27 mouse cellular contexts compared by ENCODE assay signal in the genomic region with DNA sequence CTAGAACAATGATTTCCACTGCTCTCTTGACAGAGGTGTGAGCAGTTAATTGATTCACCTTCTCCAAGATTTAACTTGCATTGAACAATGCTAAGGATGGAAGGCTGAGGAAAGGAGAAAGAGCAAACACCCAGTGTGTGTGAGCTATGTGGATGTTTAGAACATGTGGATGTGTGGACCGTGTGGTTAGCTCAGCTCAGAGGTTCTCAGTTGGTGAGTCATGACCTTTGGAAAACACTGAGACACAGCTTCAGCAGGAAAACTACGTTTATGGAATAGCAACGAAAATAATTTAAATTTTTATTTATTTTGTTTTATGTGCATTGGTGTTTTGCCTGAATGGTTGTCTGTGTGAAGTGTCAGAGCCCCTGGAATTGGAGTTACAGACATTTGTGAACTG.
"Had no signal": no experiment of that assay in that cellular context is flagged by ENCODE, and none has a peak within 500 bp of the region (broad histone marks: within the 10 kb centered on the region; RNA-seq: fewer than 3 reads in every experiment).

No protein-coding gene starts in this region.

- DNase-seq: gastrocnemius, postnatal 14 days; gastrocnemius, postnatal 36 days; heart, adult 2 months; heart, postnatal 14 days; heart, postnatal 36 days; kidney, adult 11 months; kidney, adult 2 months; kidney, adult 9 months; kidney, postnatal 14 days; kidney, postnatal 36 days; layer of hippocampus, adult 9-11 months; liver; liver, embryonic 13.5 days had no signal

- H3K27me3 ChIP-seq: heart, embryonic 13.5 days; heart, embryonic 15.5 days; hindbrain, embryonic 12.5 days; kidney, embryonic 15.5 days; limb, embryonic 12.5 days; liver, embryonic 13.5 days; liver, embryonic 15.5 days had no signal

- H3K27ac ChIP-seq: heart, adult 2 months; heart, embryonic 13.5 days; heart, embryonic 15.5 days; hindbrain, embryonic 12.5 days; hindbrain, embryonic 14.5 days; hindbrain, postnatal 0 days; kidney, embryonic 15.5 days; kidney, postnatal 0 days; left cerebral cortex, adult 2 months; limb, embryonic 10.5 days; limb, embryonic 12.5 days; liver, embryonic 13.5 days; liver, embryonic 15.5 days had no signal

- H3K4me3 ChIP-seq: heart, adult 2 months; heart, embryonic 13.5 days; heart, embryonic 15.5 days; hindbrain, embryonic 12.5 days; kidney, embryonic 15.5 days; left cerebral cortex, adult 2 months; limb, embryonic 10.5 days; limb, embryonic 12.5 days; liver, embryonic 13.5 days; liver, embryonic 15.5 days had no signal

- H3K36me3 ChIP-seq: heart, embryonic 15.5 days; hindbrain, embryonic 12.5 days; kidney, embryonic 15.5 days; liver, embryonic 13.5 days had no signal

- H3K4me2 ChIP-seq: heart, embryonic 11.5 days; heart, embryonic 13.5 days; heart, embryonic 15.5 days; hindbrain, embryonic 12.5 days; hindbrain, embryonic 14.5 days; kidney, embryonic 15.5 days; limb, embryonic 12.5 days; liver, embryonic 11.5 days; liver, embryonic 13.5 days; liver, embryonic 15.5 days had no signal

- H3K9ac ChIP-seq: heart, embryonic 13.5 days; heart, embryonic 15.5 days; hindbrain, embryonic 12.5 days; hindbrain, embryonic 14.5 days; kidney, embryonic 15.5 days; limb, embryonic 12.5 days; liver, embryonic 13.5 days; liver, embryonic 15.5 days had no signal

- H3K9me3 ChIP-seq: heart, embryonic 13.5 days; heart, embryonic 15.5 days; hindbrain, embryonic 12.5 days; kidney, embryonic 15.5 days; limb, embryonic 10.5 days; limb, embryonic 12.5 days; liver, embryonic 13.5 days; liver, embryonic 15.5 days had no signal

- ATAC-seq: hindbrain, postnatal 0 days; intestine, embryonic 16.5 days had no signal
